Mouse (Mus musculus) small intestine, adult 2 months (tissue): ENCODE data around the gene Olfr811. TPM values are rescaled to one million over a fixed set of nuclear protein-coding genes. Genes with fewer than 3 reads are reported as not detected.

Source experiments
- H3K27ac ChIP-seq: fragments of 200-500 bp; 2 replicates; pipeline ENCODE4 v1.5.1; 2012; ENCODE audit warnings: low read depth, low read length, control low read depth, inconsistent platforms; ENCODE audit not compliant: insufficient read depth
- H3K27me3 ChIP-seq: fragments of 200-500 bp; 2 replicates; pipeline ENCODE4 v1.6.1; 2012; ENCODE audit warnings: mild to moderate bottlenecking, moderate library complexity, low read length, inconsistent platforms; ENCODE audit not compliant: control insufficient read depth, insufficient read depth
- H3K36me3 ChIP-seq: fragments of 200-500 bp; 2 replicates; pipeline ENCODE4 v1.6.1; 2012; ENCODE audit warnings: mild to moderate bottlenecking, low read length, control low read depth, inconsistent platforms; ENCODE audit not compliant: control insufficient read depth, insufficient read depth
- H3K4me1 ChIP-seq: fragments of 200-500 bp; 2 replicates; pipeline ENCODE4 v1.6.1; 2012; ENCODE audit warnings: low read length, inconsistent platforms, mixed read lengths; ENCODE audit not compliant: control insufficient read depth, insufficient read depth, insufficient read length
- H3K4me3 ChIP-seq: fragments of 200-500 bp; 2 replicates; pipeline ENCODE4 v1.5.1; 2012; ENCODE audit warnings: low read depth, mild to moderate bottlenecking, control low read depth, inconsistent platforms, low read length, moderate library complexity
- CTCF ChIP-seq: fragments of 200-500 bp; IDR thresholded peaks from 2 replicates; pipeline ENCODE4 v1.5.1; 2012; ENCODE audit warnings: low read depth, mild to moderate bottlenecking, control low read depth, inconsistent platforms, low read length, moderate library complexity, mixed read lengths; ENCODE audit not compliant: insufficient replicate concordance, insufficient read length; ENCODE audit errors: extremely low read depth
- POLR2A ChIP-seq: fragments of 200-500 bp; IDR thresholded peaks from 2 replicates; pipeline ENCODE4 v1.6.1; 2012; ENCODE audit warnings: low read depth, mild to moderate bottlenecking, control low read depth, inconsistent platforms, low read length, moderate library complexity
- WGBS: fragments of 180-500 bp; shearing (Covaris S2); methylation state at CpG from one replicate; pipeline ENCODE4 v1.1.7; 2018; 5-methylcytosine and 5-hydroxymethylcytosine counted together
- polyA plus RNA-seq: library from polyadenylated mRNA; depleted of rRNA; stranded (reverse); fragments of >200 nt; gene quantifications from 2 replicates; pipeline ENCODE4 v1.2.3, GENCODE M21; 2012; rRNA removed

Gene Olfr811
- not detected in 2 replicates for polyA plus RNA-seq

- Histone ChIP-seq H3K27ac (no peak within 1 kb of the TSS), H3K4me3 (no peak within 1 kb of the TSS), H3K4me1 (no peaks in the 10 kb centered on the region), H3K36me3 (no peaks in the 10 kb centered on the region), H3K27me3 (no peaks in the 10 kb centered on the region)
- WGBS, result 79% methylated on average over 4 of the region's 4 CpGs
- TF ChIP-seq CTCF (no peak), POLR2A (no peak)
These were observed at the start of gene Olfr811 for GRCm38 (mm10) chr10:129804296-129804695. TSS of gene Olfr811 (minus strand) at chr10:129804396.

GRCm38 (mm10) chr10:129847343-129847742 lies 43.1 kb upstream of the Olfr811 start:
- no peaks in the 10 kb centered on the region for H3K27me3 ChIP-seq
- TF ChIP-seq CTCF, result no peak
- no peak for TF ChIP-seq POLR2A
- 72% methylated on average over 1 of the region's 1 CpGs for WGBS
- H3K27ac ChIP-seq, result no peak overlapping the region
- H3K4me3 ChIP-seq, result no peak overlapping the region
- no peaks in the 10 kb centered on the region for H3K36me3 ChIP-seq
- no peaks in the 10 kb centered on the region for H3K4me1 ChIP-seq

DNA sequence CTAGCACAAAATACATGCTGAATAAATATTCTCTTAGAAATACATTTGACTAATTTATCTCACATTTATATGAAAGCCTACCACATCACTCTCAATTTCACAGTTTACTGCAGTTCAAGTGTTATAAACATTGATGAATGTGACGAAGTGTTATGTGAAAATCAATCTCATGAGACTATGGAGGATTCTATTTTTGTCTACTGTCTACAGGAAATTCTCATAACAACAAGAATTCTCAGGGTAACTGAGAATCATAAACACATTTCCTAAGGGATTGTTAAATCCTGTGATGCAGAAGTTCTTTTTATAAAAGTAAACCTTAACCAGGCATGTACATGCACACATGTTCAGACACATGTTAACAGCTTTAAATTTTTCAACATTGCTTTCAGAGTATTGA lies 41.8 kb upstream of the Olfr811 start, which contains the start of gene Olfr812:
Gene Olfr812, minus strand, starts transcription at position 101 of the 400 bp plus-strand sequence.
- Histone ChIP-seq H3K4me1 (no peaks in the 10 kb centered on the region), H3K27ac (no peak within 1 kb of the TSS), H3K4me3 (no peak within 1 kb of the TSS), H3K27me3 (no peaks in the 10 kb centered on the region), H3K36me3 (no peaks in the 10 kb centered on the region)
- TF ChIP-seq POLR2A (no peak), CTCF (no peak)
- 40% methylated on average over 1 of the region's 1 CpGs for WGBS

GRCm38 (mm10) chr10:129794817-129795216 lies 9.4 kb downstream of the Olfr811 start, which contains the start of gene Olfr810:
TSS of gene Olfr810 (minus strand) at chr10:129794917.
- Histone ChIP-seq H3K4me1 (no peaks in the 10 kb centered on the region), H3K27me3 (no peaks in the 10 kb centered on the region), H3K36me3 (no peaks in the 10 kb centered on the region), H3K27ac (no peak within 1 kb of the TSS), H3K4me3 (no peak within 1 kb of the TSS)
- TF ChIP-seq CTCF, result no peak
- no peak for TF ChIP-seq POLR2A

DNA sequence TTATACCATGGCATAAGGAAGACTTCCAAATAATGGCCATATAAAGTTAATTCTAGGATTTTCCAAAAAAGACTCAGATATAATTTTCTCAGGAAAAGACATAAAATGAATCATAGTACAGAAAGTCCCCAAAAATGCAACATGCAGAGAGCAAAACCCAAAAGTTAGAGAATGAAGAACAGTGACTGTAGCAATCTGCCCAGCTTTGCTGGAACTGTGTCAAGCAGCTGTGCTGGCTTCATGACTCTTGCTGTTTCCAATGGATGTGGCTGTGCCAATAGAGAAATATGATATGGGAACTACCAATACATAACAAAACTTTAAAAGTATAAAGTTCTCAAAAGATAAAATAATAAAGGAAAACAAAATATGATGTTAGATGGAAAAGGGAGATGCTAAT lies 26.1 kb downstream of the Olfr811 start:
- Histone ChIP-seq H3K36me3 (no peaks in the 10 kb centered on the region), H3K27me3 (no peaks in the 10 kb centered on the region), H3K27ac (no peak overlapping the region), H3K4me1 (no peaks in the 10 kb centered on the region), H3K4me3 (no peak overlapping the region)
- TF ChIP-seq POLR2A (no peak), CTCF (no peak)

GRCm38 (mm10) chr10:129774338-129774737 lies 29.9 kb downstream of the Olfr811 start, which contains the start of gene Olfr809:
TSS of gene Olfr809 (plus strand) at chr10:129774638.
- TF ChIP-seq POLR2A, result no peak
- TF ChIP-seq CTCF, result no peak
- Histone ChIP-seq H3K27ac (no peak within 1 kb of the TSS), H3K4me1 (no peaks in the 10 kb centered on the region), H3K4me3 (no peak within 1 kb of the TSS), H3K27me3 (no peaks in the 10 kb centered on the region), H3K36me3 (no peaks in the 10 kb centered on the region)

DNA sequence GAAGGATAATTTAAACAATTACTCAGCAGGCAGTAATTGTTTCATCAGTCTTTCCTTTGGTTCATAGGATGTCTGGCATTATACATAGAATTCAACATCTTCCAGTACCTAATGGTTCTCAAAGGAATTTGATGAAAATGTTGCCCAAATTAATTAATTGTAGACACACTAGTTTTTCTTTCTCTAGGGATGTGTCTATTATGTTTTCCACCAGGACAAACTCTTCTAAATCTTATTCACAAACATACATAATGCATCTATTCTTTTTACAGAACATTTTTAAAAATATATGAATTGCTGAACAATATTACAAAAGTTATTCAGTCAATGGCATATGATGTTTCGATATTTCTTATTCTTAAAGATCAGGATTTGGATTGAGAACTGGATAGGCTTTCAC lies 39.0 kb downstream of the Olfr811 start, which contains the start of gene Olfr808:
Gene Olfr808, plus strand, starts transcription at position 301 of the 400 bp plus-strand sequence.
- TF ChIP-seq POLR2A (no peak), CTCF (no peak)
- Histone ChIP-seq H3K36me3 (no peaks in the 10 kb centered on the region), H3K4me3 (no peak within 1 kb of the TSS), H3K27ac (no peak within 1 kb of the TSS), H3K27me3 (no peaks in the 10 kb centered on the region), H3K4me1 (no peaks in the 10 kb centered on the region)
- WGBS, result 88% methylated on average over 1 of the region's 1 CpGs

DNA sequence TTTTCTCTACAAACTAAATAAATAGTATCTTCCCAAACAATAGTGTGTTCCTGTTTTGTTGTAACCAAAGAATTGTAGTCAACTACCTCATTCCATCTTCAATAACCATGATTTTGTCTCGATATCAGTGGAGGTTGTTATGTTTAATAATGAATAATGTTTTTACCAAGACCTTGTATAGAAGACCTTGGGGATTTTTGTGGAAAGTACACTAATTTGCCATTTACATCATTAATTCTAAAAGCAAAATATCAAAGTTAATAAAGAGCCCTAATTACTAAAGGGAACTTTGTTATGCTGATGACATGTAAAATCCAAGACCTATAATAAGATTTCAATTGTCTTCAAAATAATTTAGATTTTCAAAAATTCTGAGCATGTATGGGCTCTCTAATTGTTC lies 46.5 kb downstream of the Olfr811 start, which contains the start of gene Olfr807:
Gene Olfr807, minus strand, starts transcription at position 101 of the 400 bp plus-strand sequence.
- H3K36me3 ChIP-seq, result no peaks in the 10 kb centered on the region
- H3K4me1 ChIP-seq, result no peaks in the 10 kb centered on the region
- H3K4me3 ChIP-seq, result no peak within 1 kb of the TSS
- 81% methylated on average over 1 of the region's 1 CpGs for WGBS
- no peak for TF ChIP-seq CTCF
- TF ChIP-seq POLR2A, result no peak
- H3K27me3 ChIP-seq, result no peaks in the 10 kb centered on the region
- no peak within 1 kb of the TSS for H3K27ac ChIP-seq

Other genes starting within 250 kb of the Olfr811 start
- not detected in 2 replicates for gene Olfr794, start 236.7 kb downstream of the Olfr811 start, polyA plus RNA-seq
- gene Olfr796, start 191.8 kb downstream of the Olfr811 start, polyA plus RNA-seq, result not detected in 2 replicates
- gene Olfr798, start 176.5 kb downstream of the Olfr811 start, polyA plus RNA-seq, result not detected in 2 replicates
- gene Olfr799, start 166.9 kb downstream of the Olfr811 start, polyA plus RNA-seq, result not detected in 2 replicates
- gene Olfr800, start 146.7 kb downstream of the Olfr811 start, polyA plus RNA-seq, result not detected in 2 replicates
- gene Olfr801, start 130.5 kb downstream of the Olfr811 start, polyA plus RNA-seq, result not detected in 2 replicates
- gene Olfr802, start 116.2 kb downstream of the Olfr811 start, polyA plus RNA-seq, result not detected in 2 replicates
- gene Olfr803, start 110.1 kb downstream of the Olfr811 start, polyA plus RNA-seq, result not detected in 2 replicates
- not detected in 2 replicates for gene Olfr804, start 101.2 kb downstream of the Olfr811 start, polyA plus RNA-seq
- gene Olfr805, start 75.0 kb downstream of the Olfr811 start, polyA plus RNA-seq, result not detected in 2 replicates
- gene Olfr806, start 62.5 kb downstream of the Olfr811 start, polyA plus RNA-seq, result not detected in 2 replicates
- gene Olfr807, start 46.6 kb downstream of the Olfr811 start, polyA plus RNA-seq, result not detected in 2 replicates
- gene Olfr808, start 38.9 kb downstream of the Olfr811 start, polyA plus RNA-seq, result not detected in 2 replicates
- gene Olfr809, start 29.8 kb downstream of the Olfr811 start, polyA plus RNA-seq, result not detected in 2 replicates
- gene Olfr810, start 9.5 kb downstream of the Olfr811 start, polyA plus RNA-seq, result not detected in 2 replicates
- not detected in 2 replicates for gene Olfr812, start 41.7 kb upstream of the Olfr811 start, polyA plus RNA-seq
- gene Olfr813, start 51.0 kb upstream of the Olfr811 start, polyA plus RNA-seq, result not detected in 2 replicates
- not detected in 2 replicates for gene Olfr814, start 75.5 kb upstream of the Olfr811 start, polyA plus RNA-seq
- not detected in 2 replicates for gene Olfr815, start 101.5 kb upstream of the Olfr811 start, polyA plus RNA-seq
- not detected in 2 replicates for gene Olfr816, start 111.2 kb upstream of the Olfr811 start, polyA plus RNA-seq
- not detected in 2 replicates for gene Olfr818, start 144.7 kb upstream of the Olfr811 start, polyA plus RNA-seq
- not detected in 2 replicates for gene Olfr819, start 162.9 kb upstream of the Olfr811 start, polyA plus RNA-seq
- gene Olfr247, start 171.7 kb upstream of the Olfr811 start, polyA plus RNA-seq, result not detected in 2 replicates
- not detected in 2 replicates for gene Gm10310, start 180.7 kb upstream of the Olfr811 start, polyA plus RNA-seq
- not detected in 2 replicates for gene Olfr820, start 208.2 kb upstream of the Olfr811 start, polyA plus RNA-seq
- gene Olfr821, start 226.0 kb upstream of the Olfr811 start, polyA plus RNA-seq, result not detected in 2 replicates